Mouse (Mus musculus) skeletal muscle tissue, postnatal 0 days (tissue): ENCODE measurements around the gene Ndufs4. TPM values are rescaled to one million over a fixed set of nuclear protein-coding genes. Genes with fewer than 3 reads are reported as not detected.

Experiments used
- polyA plus RNA-seq: library from polyadenylated mRNA; unstranded; fragments of >200 nt; fragmentation: Nextera tagmentation; extraction: Ambion mirVana; gene quantifications from 2 replicates; pipeline ENCODE4 v1.2.1, GENCODE M21; 2015

The Ndufs4 gene
- 539 and 591 TPM in 2 replicates for polyA plus RNA-seq

DNA sequence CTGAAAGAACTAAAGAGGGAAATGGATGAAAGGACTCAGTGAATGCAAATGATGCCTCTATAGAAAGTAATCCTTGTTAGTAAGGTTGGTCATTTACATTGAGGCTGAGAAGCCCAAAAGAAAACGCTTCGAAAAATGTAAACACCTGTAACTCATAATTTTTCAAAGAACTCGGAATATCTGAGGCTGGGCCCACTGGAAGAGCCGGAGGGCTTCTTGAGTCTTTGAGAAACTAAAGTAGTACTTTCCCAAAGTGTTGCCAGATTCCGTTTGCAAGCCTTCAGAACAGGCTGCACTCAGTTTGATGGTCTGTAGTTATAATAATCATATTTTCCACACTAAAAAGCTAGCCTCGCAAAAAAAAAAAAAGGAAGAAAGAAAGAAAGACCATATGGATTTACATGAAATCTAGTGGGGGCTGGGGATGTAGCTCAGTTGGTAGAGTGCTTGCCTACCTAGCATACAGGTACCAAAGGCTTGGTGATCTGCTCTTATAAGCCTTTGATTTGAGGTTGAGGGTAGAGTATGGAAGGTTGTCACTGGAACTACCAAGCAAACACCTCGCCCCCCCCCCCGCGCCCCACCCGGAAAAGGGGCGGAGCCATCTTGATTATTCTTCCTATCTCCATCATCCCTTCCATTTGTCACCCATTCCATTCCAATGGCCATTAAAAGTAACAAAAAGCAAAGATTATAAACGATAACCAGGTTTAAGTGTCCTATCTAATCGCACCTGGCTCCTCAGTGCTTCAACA lies at the start of gene Ndufs4:
Gene Ndufs4 (minus strand): TSS at position 48 of the 755 bp plus-strand sequence.

Other genes starting within 250 kb of the Ndufs4 start
- gene Fst, start 70.7 kb upstream of the Ndufs4 start, polyA plus RNA-seq = 34.6 and 39.8 TPM in 2 replicates